Mouse (Mus musculus): Measurements from ENCODE around the gene Ttll5.
A peak's percentile ranks its signal among the peaks of the same experiment; 100 is the strongest.

The Ttll5 gene

GRCm38 (mm10) chr12:85969571-85969970 lies 145.1 kb downstream of the Ttll5 start:
- peak; percentile 84 for DNase-seq (ENCODE audit: low read depth)

- DNase-seq (ENCODE audit: low read depth) = no peak
Measured at GRCm38 (mm10) chr12:85970191-85970590, 145.7 kb downstream of the Ttll5 start.

GRCm38 (mm10) chr12:85970803-85971202 lies 146.3 kb downstream of the Ttll5 start:
- peak; percentile 32 for DNase-seq (ENCODE audit: low read depth)

DNA sequence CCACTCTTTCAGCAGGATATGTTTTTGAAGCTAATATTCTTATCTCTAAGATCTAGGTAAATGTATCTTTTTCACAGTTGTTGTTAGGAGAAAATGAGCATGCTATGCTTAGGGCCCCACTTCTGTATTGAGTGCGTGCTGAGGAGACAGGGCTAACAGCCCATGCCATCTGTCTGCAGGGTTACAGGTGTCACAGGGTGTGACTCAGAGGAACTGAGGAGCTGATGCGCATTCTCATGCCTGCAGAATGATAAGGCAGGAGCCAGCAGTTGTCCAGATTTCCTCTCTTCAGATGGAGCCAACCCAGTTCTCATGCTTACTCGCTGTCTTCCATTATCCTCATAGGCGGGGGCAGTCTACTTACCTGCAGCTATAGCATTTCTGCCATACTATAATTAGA lies 147.2 kb downstream of the Ttll5 start:
- DNase-seq (ENCODE audit: low read depth) = peak; percentile 49

- DNase-seq (ENCODE audit: low read depth) = peak; percentile 80
Measured at GRCm38 (mm10) chr12:85973526-85973925, 149.1 kb downstream of the Ttll5 start.

DNA sequence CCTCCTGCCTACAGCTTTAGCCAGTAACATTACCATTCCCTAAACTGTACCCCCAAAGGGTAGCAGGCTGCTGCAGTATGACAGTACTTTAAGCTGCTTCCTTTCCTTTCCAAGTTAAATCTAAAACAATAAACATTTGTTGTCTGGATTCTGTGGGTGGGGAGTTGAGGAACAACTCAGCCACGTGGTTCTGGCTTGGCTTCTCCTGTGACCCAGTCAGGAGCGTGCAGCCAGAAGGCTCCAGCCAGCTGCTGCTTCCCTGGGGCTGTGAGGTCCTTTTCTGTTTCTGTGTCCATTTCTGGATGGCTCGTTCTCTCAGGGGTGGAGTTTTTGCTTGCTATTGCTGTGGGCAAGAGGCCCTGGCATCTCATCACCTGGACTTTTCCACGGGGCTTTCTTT lies 149.6 kb downstream of the Ttll5 start:
- DNase-seq (ENCODE audit: low read depth) = no peak

DNA sequence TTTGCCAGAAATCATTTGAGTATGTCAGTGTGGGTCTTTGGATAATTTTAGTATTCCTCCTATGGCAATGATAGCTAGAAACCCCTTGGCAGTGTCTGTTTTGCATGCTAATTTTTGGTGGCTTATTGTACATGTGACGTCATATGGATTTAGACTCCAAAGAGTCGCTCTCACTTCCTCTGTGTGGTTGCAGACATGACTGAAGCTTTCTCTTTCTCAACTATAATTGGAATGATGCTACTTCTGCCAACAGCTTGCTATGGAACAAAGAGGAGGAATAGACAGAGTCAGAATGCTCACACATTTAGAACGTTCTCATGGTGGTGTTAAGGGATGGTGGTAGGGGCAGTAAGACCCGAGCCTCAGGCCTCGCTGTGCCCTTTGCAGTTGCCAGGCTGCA lies 155.5 kb downstream of the Ttll5 start:
- no peak for DNase-seq (ENCODE audit: low read depth)

- no peak for DNase-seq (ENCODE audit: low read depth)
Measured at GRCm38 (mm10) chr12:85985524-85985923, 161.1 kb downstream of the Ttll5 start.

GRCm38 (mm10) chr12:85986024-85986423 lies 161.6 kb downstream of the Ttll5 start:
- DNase-seq (ENCODE audit: low read depth) = no peak

DNA sequence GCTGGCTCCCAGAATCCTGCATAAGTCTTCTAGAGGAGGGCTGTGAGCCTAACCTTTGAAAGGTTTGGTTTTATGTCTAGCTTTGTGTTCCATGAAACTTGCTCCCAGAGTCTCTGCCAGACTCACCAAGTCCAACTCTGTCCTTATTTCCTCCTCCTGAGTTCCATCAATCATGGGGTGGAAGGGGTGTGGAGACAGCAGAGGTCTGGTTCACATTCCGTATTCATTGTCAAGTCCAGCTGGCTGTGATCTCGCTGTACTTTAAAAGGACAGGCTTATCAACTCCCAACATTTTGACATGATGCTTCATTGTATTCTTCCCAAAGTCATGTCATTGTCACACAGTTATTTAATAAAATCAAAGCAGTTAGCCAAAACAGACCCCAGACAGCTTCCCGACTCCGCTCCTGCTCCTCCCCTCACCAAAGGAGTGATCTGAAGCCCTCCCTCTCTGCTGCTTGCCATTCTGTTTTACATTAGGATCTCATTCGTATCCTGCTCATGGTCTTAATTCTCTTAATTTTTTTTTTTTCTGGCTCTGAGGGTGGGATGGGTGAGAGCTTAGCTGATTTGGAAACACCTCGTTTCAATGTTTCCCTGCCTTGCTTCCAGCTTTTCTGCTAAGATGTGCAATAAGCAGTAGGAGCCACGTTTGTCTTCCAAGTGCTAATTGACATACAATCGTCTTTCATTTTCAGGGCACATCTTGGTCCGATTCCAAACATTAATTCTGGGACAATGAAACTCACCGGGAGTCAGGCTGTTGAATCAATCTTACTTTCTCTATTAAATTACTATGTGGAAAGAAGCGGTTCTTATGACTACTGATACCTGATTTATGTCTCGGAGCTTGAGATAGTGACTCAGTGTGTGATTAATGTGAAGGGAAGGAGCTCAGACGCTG lies 162.3 kb downstream of the Ttll5 start:
- no peak for DNase-seq (ENCODE audit: low read depth)

DNA sequence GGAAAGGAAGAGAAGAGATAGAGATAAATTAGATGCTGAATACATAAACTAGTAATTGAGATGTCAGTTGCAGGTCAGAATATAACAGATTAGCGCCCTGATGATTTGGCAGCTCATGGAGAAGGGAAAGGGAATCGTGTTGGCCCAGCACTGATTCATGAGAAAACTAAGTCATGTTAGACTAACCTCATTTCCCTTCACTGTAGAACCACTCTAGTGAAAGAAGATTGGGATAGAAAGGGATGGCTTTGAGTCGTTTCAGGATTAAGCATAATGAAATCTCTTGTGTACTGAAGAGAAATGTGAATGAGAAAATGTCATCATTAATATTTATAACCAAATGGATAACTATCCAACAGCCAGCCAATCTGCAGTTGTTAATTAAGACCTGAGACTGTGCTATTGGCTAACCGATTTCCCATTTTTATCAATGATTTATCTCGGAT lies 163.0 kb downstream of the Ttll5 start:
- no peak for DNase-seq (ENCODE audit: low read depth)

DNA sequence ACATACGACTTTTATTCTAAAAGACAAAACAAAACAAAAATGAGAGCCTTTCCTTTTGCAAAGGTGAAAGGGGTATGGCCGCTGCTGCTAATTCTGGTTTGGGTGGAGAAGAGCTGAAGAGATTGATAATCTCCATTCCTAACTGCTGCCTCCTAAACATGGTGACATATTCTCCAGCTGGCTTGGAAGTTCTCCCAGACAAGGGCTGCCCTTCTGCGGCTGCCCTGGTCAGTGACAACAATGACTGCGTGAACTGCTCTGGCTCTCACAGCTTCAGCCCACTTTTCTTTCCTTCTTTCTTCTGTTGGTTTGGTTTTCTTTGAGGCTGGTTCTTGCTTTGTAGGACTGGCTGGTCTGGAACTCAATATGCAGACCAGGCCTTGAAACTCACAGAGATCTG lies 163.7 kb downstream of the Ttll5 start:
- no peak for DNase-seq (ENCODE audit: low read depth)

- DNase-seq (ENCODE audit: low read depth) = no peak
Measured at GRCm38 (mm10) chr12:85988818-85989377, 164.4 kb downstream of the Ttll5 start.

- peak; percentile 43 for DNase-seq (ENCODE audit: low read depth)
Measured at GRCm38 (mm10) chr12:85992013-85992837, 167.8 kb downstream of the Ttll5 start.

DNA sequence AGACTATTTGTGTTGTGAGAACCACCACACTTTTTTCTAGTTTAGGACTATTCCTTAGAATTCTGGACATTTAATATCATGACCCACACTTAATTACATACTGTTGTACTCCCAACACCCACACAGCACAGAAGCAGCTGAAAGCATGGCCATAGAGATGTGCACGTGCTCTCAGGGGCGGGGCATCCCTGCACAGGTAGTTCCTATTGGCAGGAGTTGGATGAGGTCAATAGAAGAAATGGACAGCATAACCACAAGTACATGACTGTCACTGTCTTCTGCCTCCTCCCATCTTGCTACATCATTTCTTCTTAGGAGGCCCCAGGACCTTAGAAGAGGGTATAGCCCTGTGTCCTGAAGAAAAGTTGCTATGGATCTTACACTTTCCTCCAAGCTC lies 168.4 kb downstream of the Ttll5 start:
- no peak for DNase-seq (ENCODE audit: low read depth)

GRCm38 (mm10) chr12:85993790-85994360 lies 169.4 kb downstream of the Ttll5 start:
- no peak for DNase-seq (ENCODE audit: low read depth)

- no peak for DNase-seq (ENCODE audit: low read depth)
Measured at GRCm38 (mm10) chr12:86000641-86001073, 176.2 kb downstream of the Ttll5 start.

- no peak for DNase-seq (ENCODE audit: low read depth)
Measured at GRCm38 (mm10) chr12:86001120-86001655, 176.7 kb downstream of the Ttll5 start.

DNA sequence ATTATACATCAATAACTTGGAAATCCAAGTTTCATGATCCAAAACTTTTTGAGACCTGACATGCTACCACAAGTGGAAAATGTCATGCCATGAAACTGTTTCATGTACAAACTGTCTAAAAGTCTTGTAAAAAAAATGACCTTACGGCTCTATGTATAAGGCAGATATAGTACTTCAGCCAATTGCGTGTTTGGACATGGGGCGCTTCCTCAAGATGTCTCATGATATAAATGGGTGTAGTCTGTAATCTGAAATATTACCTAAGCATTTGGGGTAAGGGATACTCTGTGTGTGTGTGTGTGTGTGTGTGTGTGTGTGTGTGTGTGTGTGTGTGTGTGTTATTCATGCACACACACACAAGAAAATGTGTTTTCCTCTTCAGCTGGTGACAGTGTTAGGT lies 180.2 kb downstream of the Ttll5 start:
- no peak for DNase-seq (ENCODE audit: low read depth)

DNA sequence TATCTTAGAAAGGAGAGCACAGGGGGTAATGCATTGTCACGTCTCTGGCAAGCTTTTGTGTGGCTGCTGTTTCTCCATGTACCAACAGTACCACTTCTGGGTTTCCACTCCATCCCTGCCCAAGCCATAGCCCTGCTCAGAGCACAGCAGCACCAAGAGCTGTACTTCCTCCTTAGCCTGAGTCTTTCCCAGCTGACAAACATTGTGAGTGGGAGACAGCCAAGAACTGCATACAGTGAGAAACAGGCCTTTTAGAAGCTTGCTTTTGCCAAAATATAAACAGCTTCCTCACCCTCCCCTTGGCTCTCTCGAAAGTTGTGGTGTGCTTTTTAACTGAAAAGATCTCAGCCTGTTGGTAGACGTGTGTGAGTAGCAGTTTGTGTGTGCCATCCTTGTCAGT lies 182.9 kb downstream of the Ttll5 start:
- no peak for DNase-seq (ENCODE audit: low read depth)

DNA sequence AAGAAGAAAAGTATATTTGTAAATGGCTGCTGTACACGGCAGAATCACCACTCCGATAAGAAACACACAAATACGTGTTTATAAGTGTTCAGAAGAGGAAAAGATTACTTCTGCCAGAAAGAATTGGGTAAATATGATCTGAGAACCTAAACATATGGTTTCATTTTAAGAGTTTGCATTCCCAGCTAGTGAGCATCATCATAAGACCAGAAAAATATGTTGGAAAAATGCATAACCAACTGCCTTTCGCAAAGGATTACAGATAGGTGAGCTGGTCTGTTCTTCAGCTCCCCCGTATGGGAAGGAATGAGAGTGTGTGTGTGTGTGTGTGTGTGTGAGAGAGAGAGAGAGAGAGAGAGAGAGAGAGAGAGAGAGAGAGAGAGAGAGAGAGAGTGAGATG lies 186.2 kb downstream of the Ttll5 start:
- no peak for DNase-seq (ENCODE audit: low read depth)

DNA sequence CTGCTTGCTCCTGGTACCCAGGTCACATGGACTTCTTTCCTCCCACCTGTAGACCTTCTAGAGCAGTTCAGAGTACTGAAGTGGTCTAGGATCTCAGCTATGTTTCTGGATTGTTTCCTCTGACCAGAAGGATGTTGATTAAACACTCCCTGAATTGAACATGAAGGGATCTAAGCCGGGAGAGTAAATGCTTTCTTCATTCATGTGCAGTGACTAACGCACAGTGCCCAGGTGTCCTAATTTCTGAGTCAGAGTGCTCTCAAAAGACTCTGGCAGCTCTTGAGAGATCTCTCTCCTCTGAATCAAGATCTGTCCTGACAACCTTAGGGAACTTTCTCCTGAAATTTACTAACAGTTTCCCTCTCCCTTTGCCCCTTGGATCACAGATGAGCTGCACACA lies 187.7 kb downstream of the Ttll5 start:
- no peak for DNase-seq (ENCODE audit: low read depth)

Measured in induced T-regulatory cell, adult 2 months (primary cell).